Mouse (Mus musculus): ENCODE results near the gene Bpifb6.

The Bpifb6 gene

GRCm38 (mm10) chr2:153937843-153938242 lies 37.7 kb downstream of the Bpifb6 start, which contains the start of gene Bpifb4:
Bpifb4 (plus strand) TSS chr2:153938212.
- ChIA-PET POLR2A (interaction anchor here in 1 of 4 experiments (1.1 kb wide), 1 partner anchor 10 kb away, joined by 3 read pairs; no protein-coding TSS in a partner anchor), CTCF (interaction anchor here in 1 of 4 experiments (0.7 to 1.5 kb wide), 3 partner anchors 10 to 390 kb away, joined by 3 to 4 read pairs (median 4); no protein-coding TSS in a partner anchor)

- ChIA-PET CTCF (interaction anchor here (0.5 to 4.2 kb wide), 24 partner anchors 10 to 1563 kb away, joined by 3 to 41 read pairs (median 3); no protein-coding TSS in a partner anchor), POLR2A (interaction anchor here in 3 of 4 experiments (0.6 to 1.4 kb wide), 3 partner anchors 10 to 1107 kb away, joined by 3 to 5 read pairs (median 4); no protein-coding TSS in a partner anchor)
Measured at GRCm38 (mm10) chr2:153943537-153943936, 43.3 kb downstream of the Bpifb6 start.

GRCm38 (mm10) chr2:153944567-153944966 lies 44.4 kb downstream of the Bpifb6 start:
- ChIA-PET POLR2A (interaction anchor here in 2 of 4 experiments (0.5 to 0.7 kb wide), 2 partner anchors 14 to 65 kb away, joined by 3 read pairs; no protein-coding TSS in a partner anchor), CTCF (interaction anchor here (0.7 to 4.2 kb wide), 9 partner anchors 8 to 666 kb away, joined by 3 to 41 read pairs (median 3); no protein-coding TSS in a partner anchor)

GRCm38 (mm10) chr2:153952897-153953296 lies 52.7 kb downstream of the Bpifb6 start:
- ChIA-PET CTCF (interaction anchor here (0.6 to 3.7 kb wide), 22 partner anchors 8 to 443 kb away, joined by 3 to 41 read pairs (median 4); partner anchors contain the start of genes Bpifb1 (in 1 of the 4) and Bpifb6 (in 1 of the 4)), POLR2A (interaction anchor here in 1 of 4 experiments (1.3 to 1.5 kb wide), 2 partner anchors 10 to 342 kb away, joined by 3 read pairs; no protein-coding TSS in a partner anchor)

GRCm38 (mm10) chr2:153953836-153954235 lies 53.6 kb downstream of the Bpifb6 start:
- ChIA-PET POLR2A (interaction anchor here (0.6 to 1.5 kb wide), 7 partner anchors 10 to 827 kb away, joined by 3 to 5 read pairs (median 3); no protein-coding TSS in a partner anchor), CTCF (interaction anchor here (0.5 to 3.7 kb wide), 77 partner anchors 8 to 1955 kb away, joined by 3 to 41 read pairs (median 4); partner anchors contain the start of genes Bpifb5 (in 2 of the 4), Bpifa1 (in 1 of the 4), Bpifa5 (in 1 of the 4) and Bpifb1 (in 1 of the 4))
